Mouse (Mus musculus) thymus, adult 2 months (tissue): ENCODE results near the gene Abce1.

Source experiments
- CTCF ChIP-seq: fragments of 200-500 bp; IDR thresholded peaks from 2 replicates; pipeline ENCODE4 v1.5.1; 2012; ENCODE audit warnings: mild to moderate bottlenecking, control low read depth, low read length, moderate library complexity, borderline replicate concordance; ENCODE audit not compliant: control insufficient read depth, poor library complexity, insufficient read depth; ENCODE audit errors: extremely low read depth
- POLR2A ChIP-seq: fragments of 200-500 bp; IDR thresholded peaks from 2 replicates; pipeline ENCODE4 v1.6.1; 2012; ENCODE audit warnings: mild to moderate bottlenecking, low read length, control low read depth, moderate library complexity; ENCODE audit not compliant: control insufficient read depth, poor library complexity, insufficient read depth; ENCODE audit errors: extremely low read depth

DNA sequence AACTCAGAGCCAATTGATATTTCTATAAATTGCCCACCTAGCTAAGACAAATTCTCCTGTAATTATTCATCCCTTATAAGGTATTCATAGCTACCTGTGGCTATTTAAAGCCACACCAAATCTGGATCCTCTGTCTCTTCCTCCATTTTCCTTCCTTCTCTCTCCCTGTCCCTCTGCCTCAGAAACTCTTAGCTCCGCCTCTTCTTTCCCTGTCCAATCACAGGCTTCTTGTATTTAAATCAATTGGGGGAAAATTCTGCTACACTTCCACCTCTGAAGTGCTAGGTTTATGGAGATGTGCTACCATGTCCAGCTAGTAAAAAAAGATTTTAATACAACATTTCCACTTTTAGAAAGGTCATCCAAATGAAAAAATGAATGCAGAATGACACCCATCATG, 76.0 kb downstream of the Abce1 start:
- TF ChIP-seq CTCF (no peak), POLR2A (no peak)
